Mouse (Mus musculus) kidney, adult 2 months (tissue): ENCODE measurements around the gene Nova2.

Source experiments
- CTCF ChIP-seq: fragments of 200-500 bp; conservative IDR thresholded peaks from 2 replicates; pipeline ENCODE4 v1.5.1; 2011; ENCODE audit warnings: low read depth, mild to moderate bottlenecking, control low read depth, low read length, moderate library complexity, mixed read lengths; ENCODE audit not compliant: insufficient read depth, insufficient read length
- POLR2A ChIP-seq: fragments of 200-500 bp; IDR thresholded peaks from one replicate; pipeline ENCODE4 v1.6.1; 2011; ENCODE audit warnings: low read depth, low read length, control low read depth

- TF ChIP-seq CTCF: no peak
- TF ChIP-seq POLR2A: no peak
Measured at GRCm38 (mm10) chr7:18962171-18962792, 36.6 kb downstream of the Nova2 start.
